Mouse (Mus musculus) left cerebral cortex, adult 2 months (tissue): ENCODE data around the gene Acot7. TPM values are rescaled to one million over a fixed set of nuclear protein-coding genes. Genes with fewer than 3 reads are reported as not detected.

Experiments
- DNase-seq, 2 experiments: peaks; one replicate each; pipeline ENCODE4 v3.0.0; 2021 to 2022; ENCODE audit warnings: low spot score in 2 of 2, mixed read lengths in 1 of 2; ENCODE audit errors: extremely low spot score in 1 of 2
- H3K27ac ChIP-seq: fragments of 200-600 bp; 2 replicates; pipeline ENCODE4 v1.8.1; 2022
- H3K4me3 ChIP-seq: fragments of 200-600 bp; 2 replicates; pipeline ENCODE4 v1.8.1; 2022
- CTCF ChIP-seq: fragments of 200-600 bp; IDR thresholded peaks from 2 replicates; pipeline ENCODE4 v1.8.1; 2022; ENCODE audit warnings: antibody characterized with exemption, mild to moderate bottlenecking, moderate library complexity
- intact Hi-C: fragments of 180-260 bp; cut with DNase I; formaldehyde crosslinking; loops from one replicate; pipeline ENCODE4 v1.15.1; 2025
- total RNA-seq, 2 experiments: library from RNA; stranded (reverse); gene quantifications; 2 replicates each; pipeline ENCODE4 v1.2.3; 2021

Acot7 gene
- total RNA-seq, 2 experiments from 2014 or later = 300 to 307 TPM

DNA sequence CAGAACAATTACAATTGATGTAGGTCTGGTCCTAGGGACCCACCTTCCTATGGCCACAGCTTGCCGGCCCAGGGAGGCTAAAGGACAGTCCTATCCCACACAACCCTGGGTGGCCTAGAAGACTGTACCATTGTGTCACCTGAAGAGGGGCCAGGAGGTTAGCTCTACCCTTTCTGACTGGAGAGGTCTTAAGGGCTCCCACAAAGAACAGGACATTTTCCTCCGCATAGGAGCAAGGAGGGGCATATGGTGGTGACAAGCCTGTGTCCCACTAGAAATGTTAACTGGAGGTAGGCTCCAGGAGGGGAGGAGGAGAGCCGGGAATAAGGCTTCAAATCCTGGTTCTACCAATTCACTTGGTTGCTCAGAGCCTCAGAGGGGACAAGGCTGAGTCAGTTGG, 95.3 kb downstream of the Acot7 start:
- H3K4me3 ChIP-seq = no peak overlapping the region
- H3K27ac ChIP-seq = peak overlapping the region; percentile 58
- DNase-seq = no peak
- intact Hi-C loops = loop anchor here (2.0 kb wide), 1 partner anchor 46 kb away; no protein-coding TSS in a partner anchor
- no peak for TF ChIP-seq CTCF

GRCm38 (mm10) chr4:152273621-152274236, 95.8 kb downstream of the Acot7 start, which contains the start of gene Gpr153:
Gene Gpr153 (plus strand): TSS chr4:152274232.
- intact Hi-C loops = loop anchor here (2.0 kb wide), 1 partner anchor 47 kb away; no protein-coding TSS in a partner anchor
- peak within 1 kb of the TSS; percentile 58 for H3K4me3 ChIP-seq
- DNase-seq = peak; percentile 61 to 67
- peak within 1 kb of the TSS; percentile 72 for H3K27ac ChIP-seq
- TF ChIP-seq CTCF = no peak

DNA sequence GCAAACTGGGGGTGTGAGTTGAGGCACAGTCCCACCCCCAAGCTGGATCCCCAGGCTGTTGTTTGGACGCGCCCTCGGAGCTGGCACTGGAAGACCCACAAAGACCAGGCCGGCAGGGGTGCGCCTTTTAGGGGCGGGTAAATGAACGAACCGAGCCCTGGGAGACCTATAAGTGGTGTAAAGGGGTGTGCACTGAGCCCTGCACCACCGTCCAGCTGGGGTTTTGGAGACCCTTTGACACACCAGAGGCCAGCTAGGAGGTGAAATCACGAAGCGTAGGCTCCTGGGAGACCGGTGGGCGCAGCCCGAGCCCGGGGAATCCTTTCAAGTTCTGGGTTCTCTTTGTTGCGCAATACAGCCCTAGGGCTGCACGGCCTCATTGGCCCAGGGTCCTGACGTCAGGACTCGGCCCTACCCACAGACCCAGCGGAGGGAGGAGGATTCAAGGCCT, 96.8 kb downstream of the Acot7 start:
- intact Hi-C loops = no loop called here
- H3K27ac ChIP-seq = peak overlapping the region; percentile 72
- TF ChIP-seq CTCF = no peak
- no peak for DNase-seq
- H3K4me3 ChIP-seq = peak overlapping the region; percentile 58

DNA sequence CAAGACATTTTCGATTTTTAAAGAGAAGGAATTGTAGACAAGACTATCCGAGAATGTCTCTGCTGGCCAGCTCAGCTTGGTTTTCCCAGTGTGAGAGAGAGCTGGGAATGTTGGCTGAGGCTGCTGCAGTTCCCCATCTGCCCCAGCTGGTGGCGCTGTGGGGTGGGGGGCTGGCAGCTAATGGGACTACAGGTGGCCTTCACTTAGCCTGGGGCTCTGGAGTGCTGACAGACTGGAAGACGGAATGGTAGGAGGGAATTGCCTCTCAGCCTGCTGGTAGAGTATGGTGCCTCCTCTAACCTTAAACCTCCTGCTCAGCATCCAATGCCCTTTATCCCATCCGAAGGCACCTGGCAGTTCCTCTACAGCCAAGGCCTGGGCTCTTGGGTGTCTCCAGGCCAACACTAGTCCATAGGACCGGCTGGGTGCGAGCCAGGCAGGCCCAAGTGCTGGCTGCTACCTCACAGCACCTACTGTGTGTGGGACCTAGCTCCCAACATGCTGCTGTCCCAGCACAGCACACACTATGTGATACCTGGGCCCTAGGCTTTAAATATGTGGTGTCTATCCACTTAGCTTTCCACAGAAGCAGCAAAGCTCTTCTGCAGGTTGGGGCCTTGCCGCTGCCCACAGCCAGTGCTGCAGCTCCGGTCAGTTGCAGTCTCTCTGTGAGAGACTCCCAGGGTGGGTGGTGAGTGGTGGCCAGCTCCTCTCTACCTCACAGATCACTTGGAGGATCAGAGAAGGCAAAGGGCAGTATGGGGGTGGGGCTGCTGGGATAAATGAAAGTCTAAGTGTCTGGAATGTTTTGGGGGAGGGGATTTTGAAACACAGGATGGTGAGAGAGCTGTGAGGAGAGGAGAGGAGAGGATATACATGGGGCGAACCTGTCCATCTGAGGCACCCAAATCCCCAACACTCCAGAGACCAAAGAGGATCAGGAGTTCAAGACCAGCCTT, 98.7 kb downstream of the Acot7 start:
- Histone ChIP-seq H3K27ac (no peak overlapping the region), H3K4me3 (no peak overlapping the region)
- no peak for DNase-seq
- peak; percentile 72 for TF ChIP-seq CTCF
- intact Hi-C loops = no loop called here

DNA sequence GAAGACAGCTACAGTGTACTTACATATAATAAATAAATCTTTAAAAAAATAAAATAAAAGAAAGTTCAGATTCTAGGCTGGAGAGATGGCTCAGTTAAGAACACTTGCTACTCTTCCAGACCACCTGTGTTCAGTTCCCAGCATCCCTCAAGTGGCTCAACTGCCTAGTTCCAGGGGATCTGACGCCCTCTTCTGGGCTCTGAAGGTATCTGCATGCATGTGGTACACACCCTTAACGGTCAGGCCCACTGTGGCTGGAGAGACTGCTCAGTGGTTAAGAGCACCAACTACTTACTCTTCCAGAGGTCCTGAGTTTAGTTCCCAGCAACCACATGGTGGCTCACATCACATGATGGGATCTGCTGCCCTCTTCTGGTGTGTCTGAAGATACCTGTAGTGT, 100.0 kb downstream of the Acot7 start:
- TF ChIP-seq CTCF = no peak; the same call in 1 of the 2 replicates
- intact Hi-C loops = no loop called here
- no peak overlapping the region for H3K27ac ChIP-seq
- DNase-seq = no peak
- no peak overlapping the region for H3K4me3 ChIP-seq

- Histone ChIP-seq H3K27ac (no peak overlapping the region), H3K4me3 (no peak overlapping the region)
- TF ChIP-seq CTCF = no peak
- peak; percentile 43 to 56 for DNase-seq
- intact Hi-C loops = no loop called here
Observed at GRCm38 (mm10) chr4:152278986-152279385, 101.1 kb downstream of the Acot7 start.

- TF ChIP-seq CTCF = no peak
- no peak for DNase-seq
- intact Hi-C loops = no loop called here
- Histone ChIP-seq H3K4me3 (no peak overlapping the region), H3K27ac (no peak overlapping the region)
Observed at GRCm38 (mm10) chr4:152281601-152282000, 103.7 kb downstream of the Acot7 start.

GRCm38 (mm10) chr4:152282721-152283120, 104.8 kb downstream of the Acot7 start:
- peak overlapping the region; percentile 39 for H3K4me3 ChIP-seq
- no peak for TF ChIP-seq CTCF
- H3K27ac ChIP-seq = no peak overlapping the region
- intact Hi-C loops = no loop called here
- no peak for DNase-seq

DNA sequence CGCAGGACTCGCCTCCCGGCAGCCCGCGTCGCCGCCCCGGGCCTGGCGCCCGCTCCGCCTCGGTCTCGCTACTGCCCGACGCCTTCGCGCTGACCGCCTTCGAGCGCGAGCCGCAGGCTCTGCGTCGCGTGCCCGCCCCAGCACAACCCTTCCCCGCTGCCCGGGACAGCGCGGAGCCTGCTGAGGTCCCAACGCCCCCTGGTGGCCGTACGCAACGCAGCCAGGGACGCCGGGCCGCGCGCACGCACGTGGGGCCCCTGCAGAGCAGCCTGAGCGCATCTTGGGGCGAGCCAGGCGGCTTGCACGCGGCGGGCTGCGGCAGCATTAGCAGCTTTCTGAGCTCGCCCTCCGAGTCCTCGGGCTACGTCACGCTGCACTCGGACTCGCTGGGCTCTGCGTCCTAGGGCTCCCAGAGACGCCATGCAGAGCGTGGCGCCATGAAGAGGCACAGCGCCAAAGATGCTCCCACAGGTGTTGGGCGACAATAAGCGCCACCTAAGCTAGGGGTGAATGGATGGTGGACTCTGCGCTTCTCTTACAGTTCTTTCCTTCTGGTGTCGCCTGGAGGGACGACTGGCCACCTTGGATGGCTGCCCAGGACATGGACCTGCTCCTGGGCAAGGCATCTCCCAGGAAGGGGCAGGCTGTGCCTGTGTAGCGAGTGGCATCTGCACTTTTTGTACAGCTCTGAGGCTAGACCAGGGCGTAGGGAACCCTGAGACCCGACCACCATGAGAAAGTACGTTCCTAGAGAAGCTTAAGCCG, 105.4 kb downstream of the Acot7 start:
- peak; percentile 85 to 88 for DNase-seq

GRCm38 (mm10) chr4:152285505-152285904, 107.6 kb downstream of the Acot7 start:
- Histone ChIP-seq H3K4me3 (no peak overlapping the region), H3K27ac (no peak overlapping the region)
- peak; percentile 46 to 48 for DNase-seq
- TF ChIP-seq CTCF = peak; percentile 72
- intact Hi-C loops = loop anchor here (2.0 kb wide), 1 partner anchor 113 kb away; no protein-coding TSS in a partner anchor

More for the DNA sequence above, 105.4 kb downstream of the Acot7 start:
- intact Hi-C loops = no loop called here
- H3K27ac ChIP-seq = no peak overlapping the region
- peak overlapping the region; percentile 39 for H3K4me3 ChIP-seq
- peak; percentile 94 for TF ChIP-seq CTCF

GRCm38 (mm10) chr4:152286183-152286582, 108.2 kb downstream of the Acot7 start:
- no peak for TF ChIP-seq CTCF
- intact Hi-C loops = no loop called here

More at GRCm38 (mm10) chr4:152286183-152286582, 108.2 kb downstream of the Acot7 start:
- H3K27ac ChIP-seq = peak overlapping the region; percentile 4; the same call in 1 of the 2 replicates
- peak; percentile 42 to 45 for DNase-seq
- H3K4me3 ChIP-seq = peak overlapping the region; percentile 52
